27 mouse cellular contexts compared by ENCODE assay signal in genomic region chr8:85593324-85593723, GRCm38 (mm10). TPM values are rescaled to one million over a fixed set of nuclear protein-coding genes. Genes with fewer than 3 reads are reported as not detected.
A peak's percentile ranks its signal among the peaks of the same experiment; 100 is the strongest.
DNase-seq lines count a peak whose midpoint lies in the region; ATAC-seq lines count a peak whose summit lies in the region.
"Had no signal": no experiment of that assay in that cellular context is flagged by ENCODE, and none has a peak within 500 bp of the region (broad histone marks: within the 10 kb centered on the region; RNA-seq: fewer than 3 reads in every experiment).

No protein-coding gene starts in this region.

- no peaks in the 10 kb centered on the region for H3K27me3 ChIP-seq in intestine, embryonic 16.5 days (replicated peaks; ENCODE audit: control insufficient read depth, insufficient read depth, low read length)
- H3K27me3 ChIP-seq in intestine, embryonic 15.5 days (replicated peaks): no peaks in the 10 kb centered on the region
- no peaks in the 10 kb centered on the region for H3K27me3 ChIP-seq in hindbrain, embryonic 14.5 days (ENCODE audit: control insufficient read depth, insufficient read depth, low read length)
- H3K27me3 ChIP-seq: embryonic facial prominence, embryonic 12.5 days; embryonic facial prominence, embryonic 15.5 days; forebrain, embryonic 12.5 days; forebrain, embryonic 15.5 days; heart, embryonic 13.5 days; hindbrain, embryonic 13.5 days had no signal

- peak; percentile 31; the same call in 1 of the 2 replicates for ATAC-seq in intestine, embryonic 16.5 days
- no peak for ATAC-seq in intestine, embryonic 15.5 days
- 0 out of 2 replicates have a peak, but pooled peaks have one; percentile 7 for ATAC-seq in granulocyte monocyte progenitor cell, adult 5-6 weeks (replicated peaks; ENCODE audit: poor library complexity, severe bottlenecking)
- no peak for ATAC-seq in hindbrain, embryonic 14.5 days (ENCODE audit: low FRiP score)
- ATAC-seq: CD4-positive, CD25-positive, alpha-beta regulatory T cell, adult 4 months; forebrain, embryonic 15.5 days; hindbrain, postnatal 0 days; inflammation-experienced regulatory T-cells, adult 6 months had no signal

- no peak overlapping the region for H3K27ac ChIP-seq in intestine, embryonic 16.5 days (ENCODE audit: low read length)
- H3K27ac ChIP-seq in intestine, embryonic 15.5 days: no peak overlapping the region
- H3K27ac ChIP-seq in hindbrain, embryonic 14.5 days: no peak overlapping the region
- H3K27ac ChIP-seq: embryonic facial prominence, embryonic 12.5 days; embryonic facial prominence, embryonic 15.5 days; forebrain, embryonic 12.5 days; forebrain, embryonic 15.5 days; heart, adult 2 months; heart, embryonic 10.5 days; heart, embryonic 13.5 days; hindbrain, embryonic 10.5 days; hindbrain, embryonic 13.5 days; hindbrain, postnatal 0 days had no signal

- H3K4me3 ChIP-seq in intestine, embryonic 16.5 days (ENCODE audit: low read length): no peak overlapping the region
- no peak overlapping the region for H3K4me3 ChIP-seq in intestine, embryonic 15.5 days (replicated peaks)
- no peak overlapping the region for H3K4me3 ChIP-seq in hindbrain, embryonic 14.5 days (replicated peaks; ENCODE audit: low read length)
- H3K4me3 ChIP-seq: embryonic facial prominence, embryonic 12.5 days; embryonic facial prominence, embryonic 15.5 days; forebrain, embryonic 12.5 days; forebrain, embryonic 15.5 days; heart, adult 2 months; heart, embryonic 10.5 days; heart, embryonic 13.5 days; hindbrain, embryonic 10.5 days; hindbrain, embryonic 13.5 days had no signal

- peak; percentile 14 for DNase-seq in lung, postnatal 36 days
- no peak for DNase-seq in lung, postnatal 4 days
- DNase-seq in heart, postnatal 25 days (ENCODE audit: low spot score): no peak
- DNase-seq in cerebellum, postnatal 36 days: no peak
- no peak for DNase-seq in hindbrain, embryonic 14.5 days (ENCODE audit: low spot score)
- DNase-seq: adrenal gland, postnatal 10 days; adrenal gland, postnatal 36 days; cerebellum, adult 18-20 months; cerebellum, adult 9-10 months; cerebellum, postnatal 14 days; gastrocnemius, postnatal 25 days; heart, adult 2 months; heart, postnatal 36 days had no signal

- no peaks in the 10 kb centered on the region for H3K36me3 ChIP-seq in intestine, embryonic 16.5 days (ENCODE audit: control insufficient read depth, insufficient read depth, low read length)
- no peaks in the 10 kb centered on the region for H3K36me3 ChIP-seq in intestine, embryonic 15.5 days
- no peaks in the 10 kb centered on the region for H3K36me3 ChIP-seq in hindbrain, embryonic 14.5 days (replicated peaks; ENCODE audit: control insufficient read depth, insufficient read depth)
- H3K36me3 ChIP-seq: embryonic facial prominence, embryonic 12.5 days; embryonic facial prominence, embryonic 15.5 days; forebrain, embryonic 12.5 days; forebrain, embryonic 15.5 days; heart, embryonic 10.5 days; heart, embryonic 13.5 days; hindbrain, embryonic 10.5 days; hindbrain, embryonic 13.5 days had no signal

- intact Hi-C loops in heart, postnatal 25 days (cut with DNase I): no loop called here

- no peaks in the 10 kb centered on the region for H3K4me1 ChIP-seq in intestine, embryonic 16.5 days (ENCODE audit: control insufficient read depth, insufficient read depth, low read length)
- H3K4me1 ChIP-seq in intestine, embryonic 15.5 days (replicated peaks): no peaks in the 10 kb centered on the region; the same call in 1 of the 2 replicates
- H3K4me1 ChIP-seq in hindbrain, embryonic 14.5 days (replicated peaks; ENCODE audit: control insufficient read depth, insufficient read depth, low read length): no peaks in the 10 kb centered on the region
- H3K4me1 ChIP-seq: embryonic facial prominence, embryonic 12.5 days had no signal

- H3K9me3 ChIP-seq in intestine, embryonic 16.5 days (ENCODE audit: control insufficient read depth, low read length): no peaks in the 10 kb centered on the region
- H3K9me3 ChIP-seq in intestine, embryonic 15.5 days: no peaks in the 10 kb centered on the region
- no peaks in the 10 kb centered on the region for H3K9me3 ChIP-seq in hindbrain, embryonic 14.5 days (ENCODE audit: control insufficient read depth, low read length)
- H3K9me3 ChIP-seq: embryonic facial prominence, embryonic 12.5 days; embryonic facial prominence, embryonic 15.5 days; forebrain, embryonic 12.5 days; forebrain, embryonic 15.5 days; heart, embryonic 10.5 days; heart, embryonic 13.5 days; hindbrain, embryonic 10.5 days; hindbrain, embryonic 13.5 days had no signal

- whole genome bisulfite sequencing in intestine, embryonic 16.5 days: 61% methylated on average over 3 of the region's 3 CpGs
- WGBS in intestine, embryonic 15.5 days: 66% methylated on average over 3 of the region's 3 CpGs
- 92% methylated on average over 3 of the region's 3 CpGs for WGBS in hindbrain, embryonic 14.5 days

- no peak overlapping the region for H3K4me2 ChIP-seq in intestine, embryonic 16.5 days (ENCODE audit: low read depth, low read length)
- H3K4me2 ChIP-seq in intestine, embryonic 15.5 days (replicated peaks): no peak overlapping the region
- H3K4me2 ChIP-seq in hindbrain, embryonic 14.5 days (replicated peaks): no peak overlapping the region
- H3K4me2 ChIP-seq: embryonic facial prominence, embryonic 12.5 days; embryonic facial prominence, embryonic 15.5 days; forebrain, embryonic 12.5 days; forebrain, embryonic 15.5 days; heart, embryonic 13.5 days; hindbrain, embryonic 13.5 days had no signal

- no peak overlapping the region for H3K9ac ChIP-seq in intestine, embryonic 16.5 days (ENCODE audit: low read depth, low read length)
- no peak overlapping the region for H3K9ac ChIP-seq in intestine, embryonic 15.5 days
- H3K9ac ChIP-seq in hindbrain, embryonic 14.5 days: no peak overlapping the region
- H3K9ac ChIP-seq: embryonic facial prominence, embryonic 12.5 days; embryonic facial prominence, embryonic 15.5 days; forebrain, embryonic 12.5 days; forebrain, embryonic 15.5 days; heart, embryonic 13.5 days; hindbrain, embryonic 13.5 days had no signal

RNA-seq across cellular contexts. Expression of gene Dnaja2, which starts 38.2 kb away (rescaled TPM):
- 136 and 149 TPM in 2 replicates for polyA plus RNA-seq in intestine, embryonic 16.5 days (2015; fragmentation: Nextera tagmentation; extraction: Ambion mirVana)
- 144 and 158 TPM in 2 replicates for polyA plus RNA-seq in intestine, embryonic 15.5 days (2015; fragmentation: Nextera tagmentation; extraction: Ambion mirVana)
- total RNA-seq in granulocyte monocyte progenitor cell, adult 5-6 weeks (2014; fragmentation: Nextera tagmentation): 86.8 and 101 TPM in 2 replicates
- 128 and 137 TPM in 2 replicates for total RNA-seq in granulocyte monocyte progenitor cell, adult 5-6 weeks (2017)
- 100 to 1,000 TPM; 220 to 258 TPM for total RNA-seq in heart, postnatal 25 days (2021)
- polyA plus RNA-seq in hindbrain, embryonic 14.5 days (2014; fragmentation: Nextera tagmentation; extraction: Ambion mirVana): 172 and 197 TPM in 2 replicates

Comparison
In these comparisons a context has a peak if more than half of its experiments do, and no peak if none do; other contexts are left out.
1. ATAC-seq: peak in intestine, embryonic 16.5 days (single experiment) and granulocyte monocyte progenitor cell, adult 5-6 weeks (single experiment); none in intestine, embryonic 15.5 days (single experiment) and hindbrain, embryonic 14.5 days (single experiment).